Mouse (Mus musculus): Measurements from ENCODE around the gene Slc25a23. TPM values are rescaled to one million over a fixed set of nuclear protein-coding genes. Genes with fewer than 3 reads are reported as not detected.
A peak's percentile ranks its signal among the peaks of the same experiment; 100 is the strongest.

The Slc25a23 gene
- polyA plus RNA-seq (2015; fragmentation: Nextera tagmentation; extraction: Ambion mirVana) = 36.0 and 42.8 TPM in 2 replicates

DNA sequence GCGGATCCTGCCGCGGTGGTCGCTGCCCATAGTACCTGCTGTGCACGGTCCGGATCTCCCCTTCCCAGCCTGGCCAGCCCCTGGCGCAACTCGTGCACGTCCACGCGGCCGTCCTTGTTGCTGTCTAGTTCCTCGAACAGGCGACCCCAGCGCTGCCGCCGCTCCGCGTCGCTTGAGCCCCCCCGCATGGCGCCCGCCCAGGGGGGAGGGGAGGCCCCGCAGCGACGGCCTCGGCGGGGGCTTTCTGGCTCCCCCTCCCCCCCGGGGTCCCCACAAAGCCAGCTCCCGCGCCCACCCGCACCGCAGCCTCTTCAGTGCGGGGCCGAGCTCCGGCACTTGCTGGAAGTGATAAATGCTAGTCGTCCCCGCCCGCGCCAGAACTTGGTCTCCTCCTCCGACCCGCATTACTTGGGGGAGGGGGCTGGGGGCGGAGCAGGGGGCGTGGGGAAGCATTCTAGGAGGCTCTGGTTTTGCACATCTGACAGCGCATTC is at the start of gene Slc25a23:
Gene Slc25a23 (minus strand): TSS at position 378 of the 492 bp plus-strand sequence.
- 0% methylated on average over 42 of the region's 45 CpGs for WGBS
- ATAC-seq = peak; percentile 89
- H3K27ac ChIP-seq (ENCODE audit: low read length) = peak within 1 kb of the TSS; percentile 85

GRCm38 (mm10) chr17:57108666-57109171 is 49.1 kb upstream of the Slc25a23 start:
- no peak overlapping the region for H3K4me3 ChIP-seq (ENCODE audit: low read depth, low read length)
- no peak for ATAC-seq
- 56% methylated on average over 5 of the region's 5 CpGs for WGBS
- no peaks in the 10 kb centered on the region for H3K27me3 ChIP-seq (ENCODE audit: control insufficient read depth, insufficient read depth, low read depth, low read length)
- no peak overlapping the region for H3K4me2 ChIP-seq (ENCODE audit: low read length)
- H3K4me1 ChIP-seq (ENCODE audit: control insufficient read depth, insufficient read depth, low read length) = peaks cover 3% of the 10 kb centered on the region; the same call in 1 of the 2 replicates
- no peak overlapping the region for H3K9ac ChIP-seq (ENCODE audit: low read depth, low read length)
- H3K27ac ChIP-seq (ENCODE audit: low read length) = no peak overlapping the region
- no peaks in the 10 kb centered on the region for H3K9me3 ChIP-seq (replicated peaks; ENCODE audit: control insufficient read depth, low read length, poor library complexity, severe bottlenecking)
- H3K36me3 ChIP-seq (ENCODE audit: control insufficient read depth, insufficient read depth, low read length) = no peaks in the 10 kb centered on the region

More for the DNA sequence above, at the start of gene Slc25a23:
- Histone ChIP-seq H3K4me1 (ENCODE audit: control insufficient read depth, insufficient read depth, low read length) (peaks cover 25% of the 10 kb centered on the region), H3K9me3 (replicated peaks; ENCODE audit: control insufficient read depth, low read length, poor library complexity, severe bottlenecking) (no peaks in the 10 kb centered on the region), H3K9ac (ENCODE audit: low read depth, low read length) (peak within 1 kb of the TSS; percentile 87), H3K4me2 (ENCODE audit: low read length) (peak within 1 kb of the TSS; percentile 66), H3K27me3 (ENCODE audit: control insufficient read depth, insufficient read depth, low read depth, low read length) (peaks cover 26% of the 10 kb centered on the region), H3K36me3 (ENCODE audit: control insufficient read depth, insufficient read depth, low read length) (peaks cover 3% of the 10 kb centered on the region; the same call in 1 of the 2 replicates), H3K4me3 (ENCODE audit: low read depth, low read length) (peak within 1 kb of the TSS; percentile 91)

DNA sequence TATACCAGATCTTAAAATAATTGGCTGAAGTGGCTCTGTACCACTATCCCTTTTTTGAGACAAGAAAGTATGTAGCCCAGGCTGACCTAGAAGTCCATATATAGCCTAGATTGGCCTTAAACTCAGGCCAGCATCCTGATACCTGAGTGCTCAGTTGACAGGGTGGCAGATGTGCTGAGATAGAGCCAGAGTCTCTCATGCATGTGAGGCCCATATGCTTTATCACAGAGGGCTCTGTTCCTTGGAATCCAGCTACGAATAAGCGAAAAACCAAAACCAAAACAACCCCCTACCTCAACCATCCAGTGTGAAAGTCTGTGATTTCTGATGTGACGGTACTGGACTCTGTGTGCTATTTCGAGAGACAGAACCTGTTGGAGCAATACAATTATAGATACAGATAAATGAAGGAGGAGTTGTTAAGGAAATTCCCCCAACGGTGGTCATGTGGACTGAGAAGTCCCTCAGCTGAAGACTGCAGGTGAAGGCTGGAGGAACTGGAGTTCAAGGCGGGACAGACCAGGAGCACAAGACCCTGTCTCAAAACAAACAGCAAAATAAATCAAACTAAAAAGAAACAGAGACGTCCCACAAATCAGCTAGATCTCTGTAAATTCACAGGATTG is 48.5 kb upstream of the Slc25a23 start:
- no peak overlapping the region for H3K27ac ChIP-seq (ENCODE audit: low read length)
- no peak for ATAC-seq
- H3K4me2 ChIP-seq (ENCODE audit: low read length) = no peak overlapping the region
- no peak overlapping the region for H3K9ac ChIP-seq (ENCODE audit: low read depth, low read length)
- H3K4me3 ChIP-seq (ENCODE audit: low read depth, low read length) = no peak overlapping the region
- peaks cover 3% of the 10 kb centered on the region; the same call in 1 of the 2 replicates for H3K4me1 ChIP-seq (ENCODE audit: control insufficient read depth, insufficient read depth, low read length)
- no peaks in the 10 kb centered on the region for H3K27me3 ChIP-seq (ENCODE audit: control insufficient read depth, insufficient read depth, low read depth, low read length)
- H3K9me3 ChIP-seq (replicated peaks; ENCODE audit: control insufficient read depth, low read length, poor library complexity, severe bottlenecking) = no peaks in the 10 kb centered on the region
- H3K36me3 ChIP-seq (ENCODE audit: control insufficient read depth, insufficient read depth, low read length) = no peaks in the 10 kb centered on the region
- WGBS = 93% methylated on average over 7 of the region's 7 CpGs

GRCm38 (mm10) chr17:57107064-57107463 is 47.4 kb upstream of the Slc25a23 start:
- Histone ChIP-seq H3K9me3 (replicated peaks; ENCODE audit: control insufficient read depth, low read length, poor library complexity, severe bottlenecking) (no peaks in the 10 kb centered on the region), H3K9ac (ENCODE audit: low read depth, low read length) (no peak overlapping the region), H3K27ac (ENCODE audit: low read length) (no peak overlapping the region), H3K4me2 (ENCODE audit: low read length) (no peak overlapping the region), H3K36me3 (ENCODE audit: control insufficient read depth, insufficient read depth, low read length) (no peaks in the 10 kb centered on the region), H3K4me3 (ENCODE audit: low read depth, low read length) (no peak overlapping the region), H3K27me3 (ENCODE audit: control insufficient read depth, insufficient read depth, low read depth, low read length) (no peaks in the 10 kb centered on the region), H3K4me1 (ENCODE audit: control insufficient read depth, insufficient read depth, low read length) (peaks cover 3% of the 10 kb centered on the region; the same call in 1 of the 2 replicates)
- WGBS = 87% methylated on average over 5 of the region's 5 CpGs
- no peak for ATAC-seq

DNA sequence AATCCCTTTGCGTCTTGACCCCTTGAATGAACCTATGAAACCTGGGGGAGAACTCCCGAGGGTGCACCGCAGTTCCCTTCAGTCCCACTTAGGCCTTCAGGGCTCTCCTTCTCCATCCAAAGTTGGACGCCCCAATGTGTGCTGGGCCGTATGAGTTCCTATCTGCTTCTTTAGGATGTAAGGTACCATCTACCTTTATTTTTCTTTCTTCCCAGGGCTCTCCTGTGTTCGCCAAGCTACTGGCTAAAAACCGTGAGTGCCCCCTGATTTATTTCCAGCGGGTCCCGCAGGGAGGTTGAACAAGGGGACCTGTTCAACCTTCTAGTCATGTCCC is 46.3 kb upstream of the Slc25a23 start:
- H3K4me2 ChIP-seq (ENCODE audit: low read length) = peak overlapping the region; percentile 76
- no peaks in the 10 kb centered on the region for H3K27me3 ChIP-seq (ENCODE audit: control insufficient read depth, insufficient read depth, low read depth, low read length)
- H3K9ac ChIP-seq (ENCODE audit: low read depth, low read length) = peak overlapping the region; percentile 80
- H3K4me3 ChIP-seq (ENCODE audit: low read depth, low read length) = peak overlapping the region; percentile 65
- H3K27ac ChIP-seq (ENCODE audit: low read length) = no peak overlapping the region
- WGBS = 3% methylated on average over 9 of the region's 9 CpGs
- no peak for ATAC-seq
- H3K4me1 ChIP-seq (ENCODE audit: control insufficient read depth, insufficient read depth, low read length) = peaks cover 3% of the 10 kb centered on the region; the same call in 1 of the 2 replicates
- no peaks in the 10 kb centered on the region for H3K36me3 ChIP-seq (ENCODE audit: control insufficient read depth, insufficient read depth, low read length)
- no peaks in the 10 kb centered on the region for H3K9me3 ChIP-seq (replicated peaks; ENCODE audit: control insufficient read depth, low read length, poor library complexity, severe bottlenecking)

- H3K4me3 ChIP-seq (ENCODE audit: low read depth, low read length) = peak within 1 kb of the TSS; percentile 65
- peak within 1 kb of the TSS; percentile 80 for H3K9ac ChIP-seq (ENCODE audit: low read depth, low read length)
- no peaks in the 10 kb centered on the region for H3K36me3 ChIP-seq (ENCODE audit: control insufficient read depth, insufficient read depth, low read length)
- peak within 1 kb of the TSS; percentile 76 for H3K4me2 ChIP-seq (ENCODE audit: low read length)
- H3K9me3 ChIP-seq (replicated peaks; ENCODE audit: control insufficient read depth, low read length, poor library complexity, severe bottlenecking) = no peaks in the 10 kb centered on the region
- H3K4me1 ChIP-seq (ENCODE audit: control insufficient read depth, insufficient read depth, low read length) = peaks cover 3% of the 10 kb centered on the region; the same call in 1 of the 2 replicates
- WGBS = under 1% methylated on average over 53 of the region's 61 CpGs
- 0 out of 2 replicates have a peak within 1 kb of the TSS, but pooled peaks have one; percentile 26 for H3K27ac ChIP-seq (ENCODE audit: low read length)
- peak; percentile 88 for ATAC-seq
- H3K27me3 ChIP-seq (ENCODE audit: control insufficient read depth, insufficient read depth, low read depth, low read length) = no peaks in the 10 kb centered on the region
Observed at GRCm38 (mm10) chr17:57105181-57106034, 45.7 kb upstream of the Slc25a23 start, which contains the start of gene Tnfsf9. Gene Tnfsf9, plus strand, starts transcription at chr17:57105325.

DNA sequence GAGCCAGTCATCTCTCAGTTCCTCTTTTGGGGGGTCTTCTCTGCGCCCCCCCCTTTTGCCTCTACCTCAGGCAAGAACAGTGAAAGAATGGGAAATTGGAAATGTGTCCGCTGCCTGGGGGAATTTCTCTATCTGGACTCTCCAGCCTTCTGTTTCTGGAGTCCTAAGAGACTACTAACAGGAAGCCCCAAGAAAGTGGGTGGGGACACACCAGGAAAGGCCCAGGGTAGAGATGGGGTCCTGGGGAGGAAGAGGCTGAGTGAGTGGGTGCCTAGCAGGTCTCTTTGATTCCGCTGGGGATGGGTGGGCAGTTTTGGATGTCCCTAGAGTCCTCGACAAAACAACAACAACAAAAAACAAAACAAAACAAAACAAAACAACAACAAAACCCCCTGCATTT is 44.8 kb upstream of the Slc25a23 start:
- peak; percentile 14; the same call in 1 of the 2 replicates for ATAC-seq

GRCm38 (mm10) chr17:57102276-57102675 is 42.6 kb upstream of the Slc25a23 start:
- ATAC-seq = no peak
- Histone ChIP-seq H3K9ac (ENCODE audit: low read depth, low read length) (no peak overlapping the region), H3K36me3 (ENCODE audit: control insufficient read depth, insufficient read depth, low read length) (no peaks in the 10 kb centered on the region), H3K27me3 (ENCODE audit: control insufficient read depth, insufficient read depth, low read depth, low read length) (no peaks in the 10 kb centered on the region), H3K27ac (ENCODE audit: low read length) (no peak overlapping the region), H3K9me3 (replicated peaks; ENCODE audit: control insufficient read depth, low read length, poor library complexity, severe bottlenecking) (no peaks in the 10 kb centered on the region), H3K4me3 (ENCODE audit: low read depth, low read length) (no peak overlapping the region), H3K4me1 (ENCODE audit: control insufficient read depth, insufficient read depth, low read length) (peaks cover 3% of the 10 kb centered on the region; the same call in 1 of the 2 replicates), H3K4me2 (ENCODE audit: low read length) (no peak overlapping the region)
- WGBS = 85% methylated on average over 2 of the region's 2 CpGs

More for the DNA sequence above, 44.8 kb upstream of the Slc25a23 start:
- Histone ChIP-seq H3K4me1 (ENCODE audit: control insufficient read depth, insufficient read depth, low read length) (peaks cover 3% of the 10 kb centered on the region; the same call in 1 of the 2 replicates), H3K9me3 (replicated peaks; ENCODE audit: control insufficient read depth, low read length, poor library complexity, severe bottlenecking) (no peaks in the 10 kb centered on the region), H3K27ac (ENCODE audit: low read length) (no peak overlapping the region), H3K27me3 (ENCODE audit: control insufficient read depth, insufficient read depth, low read depth, low read length) (no peaks in the 10 kb centered on the region), H3K4me3 (ENCODE audit: low read depth, low read length) (peak overlapping the region; percentile 65), H3K4me2 (ENCODE audit: low read length) (peak overlapping the region; percentile 76), H3K36me3 (ENCODE audit: control insufficient read depth, insufficient read depth, low read length) (no peaks in the 10 kb centered on the region), H3K9ac (ENCODE audit: low read depth, low read length) (no peak overlapping the region)
- 44% methylated on average over 4 of the region's 4 CpGs for WGBS

Data from midbrain, embryonic 16.5 days (tissue).